Mouse (Mus musculus): ENCODE measurements around the gene Sgms2. TPM values are rescaled to one million over a fixed set of nuclear protein-coding genes. Genes with fewer than 3 reads are reported as not detected.

The Sgms2 gene
- polyA plus RNA-seq, 1 experiment from 2014 or later = 8.8 TPM

GRCm38 (mm10) chr3:131363602-131364001 lies 127.6 kb downstream of the Sgms2 start:
- H3K4me1 ChIP-seq (ENCODE audit: control insufficient read depth, insufficient read depth, low read length) = 0 out of 2 replicates have a peak, but pooled peaks cover 3% of the 10 kb centered on the region
- WGBS = 81% methylated on average over 14 of the region's 14 CpGs
- no peak overlapping the region for H3K9ac ChIP-seq (replicated peaks; ENCODE audit: low read depth, low read length)
- H3K27ac ChIP-seq (ENCODE audit: low read length) = peak overlapping the region; percentile 34; the same call in 1 of the 2 replicates
- ATAC-seq (ENCODE audit: insufficient number of reproducible peaks, insufficient read depth, low FRiP score, low read depth) = no peak
- H3K4me3 ChIP-seq (ENCODE audit: low read depth, low read length) = no peak overlapping the region
- H3K36me3 ChIP-seq (ENCODE audit: control insufficient read depth, insufficient read depth, low read length) = no peaks in the 10 kb centered on the region
- H3K4me2 ChIP-seq (replicated peaks; ENCODE audit: low read depth, low read length) = no peak overlapping the region
- H3K9me3 ChIP-seq (ENCODE audit: control insufficient read depth, low read depth, low read length) = no peaks in the 10 kb centered on the region
- H3K27me3 ChIP-seq (ENCODE audit: control insufficient read depth, insufficient read depth, low read length) = no peaks in the 10 kb centered on the region

- no peaks in the 10 kb centered on the region for H3K36me3 ChIP-seq (ENCODE audit: control insufficient read depth, insufficient read depth, low read length)
- 0 out of 2 replicates have a peak, but pooled peaks cover 3% of the 10 kb centered on the region for H3K4me1 ChIP-seq (ENCODE audit: control insufficient read depth, insufficient read depth, low read length)
- ATAC-seq (ENCODE audit: insufficient number of reproducible peaks, insufficient read depth, low FRiP score, low read depth) = no peak
- H3K9me3 ChIP-seq (ENCODE audit: control insufficient read depth, low read depth, low read length) = no peaks in the 10 kb centered on the region
- H3K27ac ChIP-seq (ENCODE audit: low read length) = no peak overlapping the region
- H3K27me3 ChIP-seq (ENCODE audit: control insufficient read depth, insufficient read depth, low read length) = no peaks in the 10 kb centered on the region
- no peak overlapping the region for H3K4me3 ChIP-seq (ENCODE audit: low read depth, low read length)
- H3K4me2 ChIP-seq (replicated peaks; ENCODE audit: low read depth, low read length) = no peak overlapping the region
- H3K9ac ChIP-seq (replicated peaks; ENCODE audit: low read depth, low read length) = no peak overlapping the region
- 81% methylated on average over 4 of the region's 4 CpGs for WGBS
These were observed 129.3 kb downstream of the Sgms2 start for GRCm38 (mm10) chr3:131361960-131362359.

- Histone ChIP-seq H3K4me3 (ENCODE audit: low read depth, low read length) (no peak overlapping the region), H3K4me1 (ENCODE audit: control insufficient read depth, insufficient read depth, low read length) (no peaks in the 10 kb centered on the region), H3K27ac (ENCODE audit: low read length) (no peak overlapping the region), H3K27me3 (ENCODE audit: control insufficient read depth, insufficient read depth, low read length) (no peaks in the 10 kb centered on the region), H3K9me3 (ENCODE audit: control insufficient read depth, low read depth, low read length) (no peaks in the 10 kb centered on the region), H3K36me3 (ENCODE audit: control insufficient read depth, insufficient read depth, low read length) (no peaks in the 10 kb centered on the region), H3K4me2 (replicated peaks; ENCODE audit: low read depth, low read length) (no peak overlapping the region), H3K9ac (replicated peaks; ENCODE audit: low read depth, low read length) (no peak overlapping the region)
- 85% methylated on average over 5 of the region's 5 CpGs for WGBS
- ATAC-seq (ENCODE audit: insufficient number of reproducible peaks, insufficient read depth, low FRiP score, low read depth) = no peak
These were observed 132.2 kb downstream of the Sgms2 start for GRCm38 (mm10) chr3:131359011-131359410.

- WGBS = 69% methylated on average over 5 of the region's 5 CpGs
- Histone ChIP-seq H3K4me3 (ENCODE audit: low read depth, low read length) (no peak overlapping the region), H3K27ac (ENCODE audit: low read length) (no peak overlapping the region), H3K36me3 (ENCODE audit: control insufficient read depth, insufficient read depth, low read length) (no peaks in the 10 kb centered on the region), H3K9ac (replicated peaks; ENCODE audit: low read depth, low read length) (no peak overlapping the region), H3K9me3 (ENCODE audit: control insufficient read depth, low read depth, low read length) (no peaks in the 10 kb centered on the region), H3K27me3 (ENCODE audit: control insufficient read depth, insufficient read depth, low read length) (no peaks in the 10 kb centered on the region), H3K4me1 (ENCODE audit: control insufficient read depth, insufficient read depth, low read length) (no peaks in the 10 kb centered on the region), H3K4me2 (replicated peaks; ENCODE audit: low read depth, low read length) (no peak overlapping the region)
- no peak for ATAC-seq (ENCODE audit: insufficient number of reproducible peaks, insufficient read depth, low FRiP score, low read depth)
These were observed 133.0 kb downstream of the Sgms2 start for GRCm38 (mm10) chr3:131358205-131358604.

- Histone ChIP-seq H3K9ac (replicated peaks; ENCODE audit: low read depth, low read length) (no peak overlapping the region), H3K4me2 (replicated peaks; ENCODE audit: low read depth, low read length) (no peak overlapping the region), H3K9me3 (ENCODE audit: control insufficient read depth, low read depth, low read length) (no peaks in the 10 kb centered on the region), H3K4me3 (ENCODE audit: low read depth, low read length) (no peak overlapping the region), H3K36me3 (ENCODE audit: control insufficient read depth, insufficient read depth, low read length) (no peaks in the 10 kb centered on the region), H3K27me3 (ENCODE audit: control insufficient read depth, insufficient read depth, low read length) (no peaks in the 10 kb centered on the region), H3K27ac (ENCODE audit: low read length) (no peak overlapping the region), H3K4me1 (ENCODE audit: control insufficient read depth, insufficient read depth, low read length) (no peaks in the 10 kb centered on the region)
- no peak for ATAC-seq (ENCODE audit: insufficient number of reproducible peaks, insufficient read depth, low FRiP score, low read depth)
- 71% methylated on average over 3 of the region's 3 CpGs for WGBS
These were observed 133.6 kb downstream of the Sgms2 start for GRCm38 (mm10) chr3:131357643-131358042.

GRCm38 (mm10) chr3:131356026-131356425 lies 135.2 kb downstream of the Sgms2 start:
- Histone ChIP-seq H3K9me3 (ENCODE audit: control insufficient read depth, low read depth, low read length) (no peaks in the 10 kb centered on the region), H3K4me2 (replicated peaks; ENCODE audit: low read depth, low read length) (no peak overlapping the region), H3K27me3 (ENCODE audit: control insufficient read depth, insufficient read depth, low read length) (no peaks in the 10 kb centered on the region), H3K4me3 (ENCODE audit: low read depth, low read length) (no peak overlapping the region), H3K4me1 (ENCODE audit: control insufficient read depth, insufficient read depth, low read length) (no peaks in the 10 kb centered on the region), H3K36me3 (ENCODE audit: control insufficient read depth, insufficient read depth, low read length) (no peaks in the 10 kb centered on the region), H3K27ac (ENCODE audit: low read length) (no peak overlapping the region), H3K9ac (replicated peaks; ENCODE audit: low read depth, low read length) (no peak overlapping the region)
- WGBS = 58% methylated on average over 5 of the region's 5 CpGs
- ATAC-seq (ENCODE audit: insufficient number of reproducible peaks, insufficient read depth, low FRiP score, low read depth) = no peak

DNA sequence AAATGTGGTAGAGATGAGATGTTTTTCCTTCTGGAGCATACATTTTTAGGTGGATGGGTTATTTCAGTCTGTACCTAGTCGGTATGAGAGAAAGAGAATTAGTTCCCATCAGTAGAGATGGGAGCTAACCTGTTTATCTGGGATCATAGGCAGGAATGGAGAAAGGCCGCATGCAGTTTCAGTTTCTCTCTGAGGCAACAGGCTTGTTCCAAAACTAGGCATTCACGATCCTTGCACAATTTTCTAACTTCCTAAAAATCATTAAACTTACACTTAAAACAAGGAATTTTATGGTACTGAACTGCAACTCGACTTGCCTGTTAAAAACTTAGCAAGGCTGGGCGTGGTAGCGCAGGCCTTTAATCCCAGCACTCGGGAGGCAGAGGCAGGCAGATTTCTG lies 140.7 kb downstream of the Sgms2 start:
- ATAC-seq (ENCODE audit: insufficient number of reproducible peaks, insufficient read depth, low FRiP score, low read depth) = no peak
- WGBS = 95% methylated on average over 7 of the region's 7 CpGs
- Histone ChIP-seq H3K9me3 (ENCODE audit: control insufficient read depth, low read depth, low read length) (no peaks in the 10 kb centered on the region), H3K27me3 (ENCODE audit: control insufficient read depth, insufficient read depth, low read length) (no peaks in the 10 kb centered on the region), H3K27ac (ENCODE audit: low read length) (no peak overlapping the region), H3K4me2 (replicated peaks; ENCODE audit: low read depth, low read length) (no peak overlapping the region), H3K36me3 (ENCODE audit: control insufficient read depth, insufficient read depth, low read length) (no peaks in the 10 kb centered on the region), H3K4me3 (ENCODE audit: low read depth, low read length) (no peak overlapping the region), H3K4me1 (ENCODE audit: control insufficient read depth, insufficient read depth, low read length) (no peaks in the 10 kb centered on the region), H3K9ac (replicated peaks; ENCODE audit: low read depth, low read length) (no peak overlapping the region)

- H3K4me2 ChIP-seq (replicated peaks; ENCODE audit: low read depth, low read length) = no peak overlapping the region
These were observed 142.2 kb downstream of the Sgms2 start for GRCm38 (mm10) chr3:131349013-131349412.

DNA sequence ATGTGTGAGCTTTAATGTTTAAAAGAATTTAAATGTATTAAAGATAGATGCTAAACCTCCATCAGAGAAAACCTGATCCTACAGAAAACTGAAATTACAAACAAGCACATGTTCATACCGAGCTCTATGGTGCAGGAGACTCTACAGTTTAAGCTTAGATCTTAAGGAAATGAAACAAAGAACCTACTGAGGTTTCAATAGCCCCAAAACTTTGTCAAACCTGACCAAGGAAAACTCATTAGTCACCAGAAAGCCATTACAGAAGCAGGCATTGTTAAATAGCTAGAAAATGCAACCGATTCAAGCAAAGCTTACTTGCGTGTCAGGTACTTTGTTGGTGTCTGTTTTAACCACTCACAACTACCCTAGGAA lies 142.6 kb downstream of the Sgms2 start:
- Histone ChIP-seq H3K36me3 (ENCODE audit: control insufficient read depth, insufficient read depth, low read length) (no peaks in the 10 kb centered on the region), H3K9me3 (ENCODE audit: control insufficient read depth, low read depth, low read length) (no peaks in the 10 kb centered on the region), H3K4me3 (ENCODE audit: low read depth, low read length) (no peak overlapping the region), H3K27me3 (ENCODE audit: control insufficient read depth, insufficient read depth, low read length) (no peaks in the 10 kb centered on the region), H3K27ac (ENCODE audit: low read length) (0 out of 2 replicates have a peak overlapping the region, but pooled peaks have one; percentile 10), H3K4me2 (replicated peaks; ENCODE audit: low read depth, low read length) (no peak overlapping the region), H3K4me1 (ENCODE audit: control insufficient read depth, insufficient read depth, low read length) (no peaks in the 10 kb centered on the region), H3K9ac (replicated peaks; ENCODE audit: low read depth, low read length) (no peak overlapping the region)
- ATAC-seq (ENCODE audit: insufficient number of reproducible peaks, insufficient read depth, low FRiP score, low read depth) = no peak; the same call in 1 of the 2 replicates
- WGBS = 54% methylated on average over 3 of the region's 3 CpGs

More at GRCm38 (mm10) chr3:131349013-131349412, 142.2 kb downstream of the Sgms2 start:
- 68% methylated on average over 6 of the region's 6 CpGs for WGBS
- Histone ChIP-seq H3K9ac (replicated peaks; ENCODE audit: low read depth, low read length) (no peak overlapping the region), H3K4me3 (ENCODE audit: low read depth, low read length) (no peak overlapping the region), H3K36me3 (ENCODE audit: control insufficient read depth, insufficient read depth, low read length) (no peaks in the 10 kb centered on the region), H3K27me3 (ENCODE audit: control insufficient read depth, insufficient read depth, low read length) (no peaks in the 10 kb centered on the region), H3K27ac (ENCODE audit: low read length) (no peak overlapping the region), H3K4me1 (ENCODE audit: control insufficient read depth, insufficient read depth, low read length) (no peaks in the 10 kb centered on the region), H3K9me3 (ENCODE audit: control insufficient read depth, low read depth, low read length) (no peaks in the 10 kb centered on the region)
- ATAC-seq (ENCODE audit: insufficient number of reproducible peaks, insufficient read depth, low FRiP score, low read depth) = no peak

All from stomach, embryonic 14.5 days (tissue).